Mouse (Mus musculus): ENCODE measurements at regions not wholly inside any gene's neighbourhood (a gene's known extent, or its start where the extent isn't known, plus 50 kb on each side); places are given as distances from the start of the nearest gene placed in this dataset.

GRCm38 (mm10) chr2:28382051-28382802, 64.4 kb upstream of the Ppp1r26 start:
- Histone ChIP-seq H3K79me2 (ENCODE audit: control insufficient read depth, insufficient read depth, low read length) (no peaks in the 10 kb centered on the region), H3K27me3 (ENCODE audit: control insufficient read depth, insufficient read depth, low read length) (no peaks in the 10 kb centered on the region), H3K27ac (replicated peaks; ENCODE audit: insufficient read depth, low read depth, low read length) (no peak overlapping the region), H3K4me3 (ENCODE audit: insufficient read depth, low read depth, low read length) (no peak overlapping the region), H3K9ac (ENCODE audit: low read depth, low read length) (no peak overlapping the region), H3K36me3 (ENCODE audit: control insufficient read depth, insufficient read depth, low read length) (no peaks in the 10 kb centered on the region), H3K4me1 (ENCODE audit: control insufficient read depth, insufficient read depth, low read length) (no peaks in the 10 kb centered on the region)
- WGBS: 90% methylated on average over 12 of the region's 12 CpGs
- TF ChIP-seq CTCF (IDR thresholded peaks at IDR 0.05; ENCODE audit: low read depth, low read length): no peak
- TF ChIP-seq POLR2A (IDR thresholded peaks at IDR 0.05; ENCODE audit: extremely low read depth, insufficient read depth, low read length): no peak
- DNase-seq (ENCODE audit: extremely low read depth, low read depth, low spot score): no peak

- Histone ChIP-seq H3K36me3 (ENCODE audit: control insufficient read depth, insufficient read depth, low read length) (no peaks in the 10 kb centered on the region), H3K27ac (replicated peaks; ENCODE audit: insufficient read depth, low read depth, low read length) (no peak overlapping the region), H3K27me3 (ENCODE audit: control insufficient read depth, insufficient read depth, low read length) (no peaks in the 10 kb centered on the region), H3K79me2 (ENCODE audit: control insufficient read depth, insufficient read depth, low read length) (no peaks in the 10 kb centered on the region), H3K4me3 (ENCODE audit: insufficient read depth, low read depth, low read length) (no peak overlapping the region), H3K4me1 (ENCODE audit: control insufficient read depth, insufficient read depth, low read length) (no peaks in the 10 kb centered on the region), H3K9ac (ENCODE audit: low read depth, low read length) (no peak overlapping the region)
- no peak for TF ChIP-seq CTCF (IDR thresholded peaks at IDR 0.05; ENCODE audit: low read depth, low read length)
- TF ChIP-seq POLR2A (IDR thresholded peaks at IDR 0.05; ENCODE audit: extremely low read depth, insufficient read depth, low read length): no peak
- 86% methylated on average over 8 of the region's 8 CpGs for WGBS
- DNase-seq (ENCODE audit: extremely low read depth, low read depth, low spot score): no peak
Observed at GRCm38 (mm10) chr2:28384875-28385274, 61.7 kb upstream of the Ppp1r26 start.

- 63% methylated on average over 1 of the region's 1 CpGs for WGBS
- H3K36me3 ChIP-seq (ENCODE audit: control insufficient read depth, insufficient read depth, low read length): no peaks in the 10 kb centered on the region
- no peak overlapping the region for H3K9ac ChIP-seq (ENCODE audit: low read depth, low read length)
- H3K27me3 ChIP-seq (ENCODE audit: control insufficient read depth, insufficient read depth, low read length): no peaks in the 10 kb centered on the region
- H3K79me2 ChIP-seq (ENCODE audit: control insufficient read depth, insufficient read depth, low read length): no peaks in the 10 kb centered on the region
- DNase-seq (ENCODE audit: extremely low read depth, low read depth, low spot score): no peak
- TF ChIP-seq CTCF (IDR thresholded peaks at IDR 0.05; ENCODE audit: low read depth, low read length) (no peak), POLR2A (IDR thresholded peaks at IDR 0.05; ENCODE audit: extremely low read depth, insufficient read depth, low read length) (no peak)
- no peak overlapping the region for H3K27ac ChIP-seq (replicated peaks; ENCODE audit: insufficient read depth, low read depth, low read length)
- H3K4me3 ChIP-seq (ENCODE audit: insufficient read depth, low read depth, low read length): no peak overlapping the region
- H3K4me1 ChIP-seq (ENCODE audit: control insufficient read depth, insufficient read depth, low read length): no peaks in the 10 kb centered on the region
Observed at GRCm38 (mm10) chr2:28386784-28387183, 59.8 kb upstream of the Ppp1r26 start.

GRCm38 (mm10) chr2:28387422-28387836, 59.2 kb upstream of the Ppp1r26 start:
- H3K27ac ChIP-seq (replicated peaks; ENCODE audit: insufficient read depth, low read depth, low read length): no peak overlapping the region
- no peaks in the 10 kb centered on the region for H3K27me3 ChIP-seq (ENCODE audit: control insufficient read depth, insufficient read depth, low read length)
- no peak for DNase-seq (ENCODE audit: extremely low read depth, low read depth, low spot score)
- no peaks in the 10 kb centered on the region for H3K79me2 ChIP-seq (ENCODE audit: control insufficient read depth, insufficient read depth, low read length)
- no peak overlapping the region for H3K4me3 ChIP-seq (ENCODE audit: insufficient read depth, low read depth, low read length)
- H3K4me1 ChIP-seq (ENCODE audit: control insufficient read depth, insufficient read depth, low read length): no peaks in the 10 kb centered on the region
- H3K36me3 ChIP-seq (ENCODE audit: control insufficient read depth, insufficient read depth, low read length): no peaks in the 10 kb centered on the region
- 67% methylated on average over 6 of the region's 6 CpGs for WGBS
- TF ChIP-seq CTCF (IDR thresholded peaks at IDR 0.05; ENCODE audit: low read depth, low read length) (no peak), POLR2A (IDR thresholded peaks at IDR 0.05; ENCODE audit: extremely low read depth, insufficient read depth, low read length) (no peak)
- H3K9ac ChIP-seq (ENCODE audit: low read depth, low read length): no peak overlapping the region

- H3K4me1 ChIP-seq (ENCODE audit: control insufficient read depth, insufficient read depth, low read length): no peaks in the 10 kb centered on the region
- 93% methylated on average over 4 of the region's 4 CpGs for WGBS
- H3K27ac ChIP-seq (replicated peaks; ENCODE audit: insufficient read depth, low read depth, low read length): no peak overlapping the region
- TF ChIP-seq CTCF (IDR thresholded peaks at IDR 0.05; ENCODE audit: low read depth, low read length) (no peak), POLR2A (IDR thresholded peaks at IDR 0.05; ENCODE audit: extremely low read depth, insufficient read depth, low read length) (no peak)
- no peaks in the 10 kb centered on the region for H3K36me3 ChIP-seq (ENCODE audit: control insufficient read depth, insufficient read depth, low read length)
- DNase-seq (ENCODE audit: extremely low read depth, low read depth, low spot score): no peak
- H3K9ac ChIP-seq (ENCODE audit: low read depth, low read length): no peak overlapping the region
- H3K27me3 ChIP-seq (ENCODE audit: control insufficient read depth, insufficient read depth, low read length): no peaks in the 10 kb centered on the region
- H3K79me2 ChIP-seq (ENCODE audit: control insufficient read depth, insufficient read depth, low read length): no peaks in the 10 kb centered on the region
- H3K4me3 ChIP-seq (ENCODE audit: insufficient read depth, low read depth, low read length): no peak overlapping the region
Observed at GRCm38 (mm10) chr2:28387926-28388325, 58.7 kb upstream of the Ppp1r26 start.

GRCm38 (mm10) chr2:28389703-28390102, 56.9 kb upstream of the Ppp1r26 start:
- H3K27me3 ChIP-seq (ENCODE audit: control insufficient read depth, insufficient read depth, low read length): no peaks in the 10 kb centered on the region
- H3K79me2 ChIP-seq (ENCODE audit: control insufficient read depth, insufficient read depth, low read length): no peaks in the 10 kb centered on the region
- no peak overlapping the region for H3K9ac ChIP-seq (ENCODE audit: low read depth, low read length)
- TF ChIP-seq CTCF (IDR thresholded peaks at IDR 0.05; ENCODE audit: low read depth, low read length): no peak
- TF ChIP-seq POLR2A (IDR thresholded peaks at IDR 0.05; ENCODE audit: extremely low read depth, insufficient read depth, low read length): no peak
- no peak for DNase-seq (ENCODE audit: extremely low read depth, low read depth, low spot score)
- no peak overlapping the region for H3K27ac ChIP-seq (replicated peaks; ENCODE audit: insufficient read depth, low read depth, low read length)
- no peaks in the 10 kb centered on the region for H3K4me1 ChIP-seq (ENCODE audit: control insufficient read depth, insufficient read depth, low read length)
- H3K36me3 ChIP-seq (ENCODE audit: control insufficient read depth, insufficient read depth, low read length): no peaks in the 10 kb centered on the region
- 80% methylated on average over 5 of the region's 5 CpGs for WGBS
- H3K4me3 ChIP-seq (ENCODE audit: insufficient read depth, low read depth, low read length): no peak overlapping the region

Measured in liver, adult 2 months (tissue).